Mouse (Mus musculus) forelimb bud, embryonic 11.5 days (tissue): ENCODE measurements around the gene Insm1.

Experiments
- DNase-seq: peaks from one replicate; pipeline ENCODE4 v3.0.0-alpha.2; 2012; ENCODE audit warnings: low read depth, low spot score

The Insm1 gene

DNA sequence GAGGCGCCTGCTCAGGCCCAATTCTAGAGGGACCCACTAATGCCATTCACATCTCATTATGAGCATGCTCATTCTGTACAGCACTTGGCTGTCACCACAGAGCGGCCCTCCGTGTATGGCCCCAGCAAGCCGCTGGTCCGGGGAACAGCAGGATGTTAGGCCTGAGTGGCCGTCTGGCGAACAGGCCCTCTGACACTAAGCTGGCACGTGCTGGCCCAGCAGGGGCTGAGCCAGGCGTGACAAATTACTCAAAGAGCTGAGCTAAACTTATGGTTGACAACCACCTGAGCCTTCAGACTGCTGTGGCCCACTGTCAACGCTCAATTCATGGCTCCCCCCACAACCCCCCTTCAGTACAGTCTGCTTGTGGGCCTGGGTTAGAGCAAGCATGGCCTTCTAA lies 40.5 kb downstream of the Insm1 start:
- DNase-seq = peak; percentile 50

- DNase-seq = no peak
These were observed 41.2 kb downstream of the Insm1 start for GRCm38 (mm10) chr2:146262966-146263365.

DNA sequence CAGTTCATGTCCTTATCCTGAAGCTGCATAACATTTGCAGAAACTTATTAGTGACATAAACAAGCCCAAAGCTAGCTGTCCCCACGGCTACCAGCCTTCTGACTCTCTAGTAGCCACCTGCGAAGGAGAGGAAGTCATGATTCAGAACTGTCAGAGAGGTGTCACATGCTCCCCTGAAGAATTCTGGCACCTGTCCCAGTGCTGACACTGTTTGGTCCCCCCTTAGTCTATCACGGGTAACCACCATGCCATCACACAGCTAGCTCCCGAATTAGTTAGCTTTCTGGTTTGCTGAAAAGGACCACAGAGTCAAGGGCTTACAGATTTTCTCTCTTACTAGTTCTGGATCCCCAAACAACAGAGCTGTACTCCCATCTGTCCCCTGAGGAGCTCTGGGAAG lies 43.3 kb downstream of the Insm1 start:
- DNase-seq = no peak

DNA sequence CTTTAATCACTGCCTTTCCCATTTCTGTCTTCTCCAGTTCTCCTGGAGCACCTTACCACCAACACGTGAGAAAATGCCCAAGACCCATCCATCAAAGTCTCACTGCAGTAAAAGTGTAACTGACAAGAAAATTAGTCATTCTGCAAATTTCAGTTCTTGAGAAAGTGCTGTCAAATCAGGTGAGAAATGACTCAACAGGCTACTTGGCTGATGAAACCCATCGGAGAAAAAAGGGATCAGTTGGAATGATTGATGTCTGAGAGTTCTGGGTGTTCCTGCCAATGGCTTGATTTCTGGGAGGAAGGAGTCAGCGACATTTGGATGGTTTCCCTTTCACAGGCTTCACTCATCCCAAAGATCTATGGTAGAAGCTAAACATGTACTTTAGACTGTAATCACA lies 44.8 kb downstream of the Insm1 start:
- DNase-seq = no peak
